Mouse (Mus musculus): ENCODE data around the gene Tmem35b.

Tmem35b gene

DNA sequence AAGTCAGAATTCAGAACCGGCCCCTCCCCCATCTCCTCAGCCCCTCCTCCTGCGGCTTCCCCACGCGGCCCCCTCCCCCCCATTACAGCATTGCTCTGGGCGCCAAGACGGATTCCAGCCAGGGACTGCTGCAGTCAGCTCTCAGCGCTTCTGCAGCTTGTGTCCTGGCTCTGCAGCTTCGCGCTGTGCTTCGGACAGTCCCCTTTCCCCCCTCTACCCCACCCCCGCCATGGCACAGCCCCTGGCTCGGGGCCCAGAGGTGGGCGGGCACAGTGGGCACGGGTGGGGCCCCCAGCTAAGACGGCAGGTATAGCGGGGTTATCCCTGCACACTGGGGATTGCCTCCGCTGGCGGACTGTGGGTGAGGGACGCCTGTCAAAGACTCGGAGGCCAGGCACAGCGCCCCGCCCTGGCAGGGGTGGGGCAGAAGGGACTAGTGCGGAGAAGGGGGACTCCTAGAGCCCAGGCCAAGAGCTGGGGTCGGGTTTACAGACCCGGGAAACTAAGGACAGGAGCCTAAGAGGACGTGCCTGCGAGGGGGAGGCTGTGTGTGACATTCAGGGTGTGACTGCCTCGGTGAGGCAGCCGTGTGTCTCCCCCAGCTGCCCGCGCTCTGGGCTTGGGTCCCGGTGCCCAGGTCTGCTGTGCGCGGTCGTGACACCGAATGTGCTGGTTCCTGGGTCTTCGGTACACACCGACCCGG lies 44.9 kb downstream of the Tmem35b start:
- no peak for DNase-seq (ENCODE audit: low read depth)

DNA sequence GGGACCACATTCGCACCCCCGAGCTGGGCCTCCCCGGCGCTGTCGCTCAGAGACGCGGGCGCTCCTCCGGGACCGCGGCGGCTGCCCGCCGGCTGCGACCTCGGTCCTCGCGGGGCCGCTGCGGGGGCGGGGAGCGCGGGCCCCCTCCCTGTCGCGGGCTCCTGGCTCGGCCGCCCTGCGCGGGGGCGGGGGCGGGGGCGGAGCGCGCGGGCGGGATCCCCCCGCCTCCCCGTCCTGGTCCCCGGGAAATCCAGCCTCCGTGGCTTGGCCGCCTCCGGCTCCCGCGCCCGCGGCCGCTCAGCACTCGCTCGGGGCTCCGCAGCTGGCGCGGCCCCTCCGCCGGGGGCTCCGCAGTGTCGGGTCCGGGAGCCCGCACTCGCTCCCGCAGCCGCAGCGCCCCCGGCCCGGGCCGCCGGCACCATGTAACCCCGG lies 45.4 kb downstream of the Tmem35b start, which contains the start of gene Dlgap3:
Dlgap3 (plus strand) TSS at position 291 of the 432 bp plus-strand sequence.
- DNase-seq (ENCODE audit: low read depth), result no peak

DNA sequence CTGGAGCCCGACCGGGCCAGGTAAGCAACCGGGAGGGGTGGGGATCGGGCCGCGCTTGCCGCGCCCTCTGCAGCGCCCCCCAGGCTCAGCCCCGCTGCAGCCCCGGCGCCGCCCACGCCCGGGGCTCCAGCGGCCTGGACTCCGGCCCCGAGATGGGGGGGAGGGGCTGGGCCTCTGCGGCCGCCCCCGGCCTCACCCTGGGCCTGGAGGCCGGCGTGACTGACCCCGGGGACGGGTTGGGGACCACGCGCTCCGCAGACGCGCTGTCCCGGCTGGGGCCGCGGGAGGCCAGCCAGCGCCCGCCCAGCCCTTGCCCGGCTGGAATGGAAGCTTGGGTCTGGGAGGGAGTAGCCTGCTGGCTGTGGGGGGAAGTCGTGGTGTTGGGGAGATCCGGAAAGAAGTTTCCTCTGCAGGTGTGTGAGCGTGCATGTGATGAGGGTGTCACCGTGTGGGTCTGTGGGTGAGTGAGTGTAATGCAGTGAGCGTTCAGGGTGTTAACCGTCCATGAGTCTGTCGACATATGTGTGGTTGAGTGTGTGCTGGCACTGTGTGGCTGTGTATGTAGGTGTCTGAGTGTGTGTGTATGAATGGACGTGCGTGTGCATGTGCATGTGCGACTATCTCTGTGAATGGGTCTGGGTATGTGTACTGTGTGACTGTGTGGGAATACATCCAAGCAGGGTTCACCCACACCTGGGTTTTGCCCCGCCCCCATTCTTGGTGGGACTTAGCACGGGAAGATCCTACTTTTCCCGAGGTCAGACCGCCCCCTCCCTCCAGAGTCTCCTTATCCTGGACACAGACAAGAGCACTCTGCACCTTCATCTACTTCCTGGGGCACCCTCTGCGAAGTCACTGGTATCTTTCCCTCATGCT lies 46.1 kb downstream of the Tmem35b start:
- no peak for DNase-seq (ENCODE audit: low read depth)

DNA sequence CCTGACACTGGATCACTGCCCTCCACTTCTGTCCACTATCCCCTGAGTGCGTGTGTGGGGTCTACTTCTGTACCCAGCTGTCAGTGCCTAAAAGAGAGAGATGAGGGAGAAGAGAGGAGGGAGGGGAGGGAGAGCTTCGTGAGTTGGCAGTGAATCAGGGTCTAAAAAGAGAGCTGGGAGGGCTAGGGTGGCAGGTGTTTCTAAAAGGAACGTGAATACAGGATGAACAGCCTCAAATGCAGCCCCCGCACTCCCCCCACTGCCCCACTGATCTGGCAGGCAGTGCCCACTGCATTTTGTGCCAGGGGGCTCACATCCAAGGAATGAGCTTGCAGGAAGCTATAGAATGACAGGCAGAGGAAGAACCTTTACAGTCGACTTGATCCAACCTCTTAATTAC lies 47.4 kb downstream of the Tmem35b start:
- no peak for DNase-seq (ENCODE audit: low read depth)

DNA sequence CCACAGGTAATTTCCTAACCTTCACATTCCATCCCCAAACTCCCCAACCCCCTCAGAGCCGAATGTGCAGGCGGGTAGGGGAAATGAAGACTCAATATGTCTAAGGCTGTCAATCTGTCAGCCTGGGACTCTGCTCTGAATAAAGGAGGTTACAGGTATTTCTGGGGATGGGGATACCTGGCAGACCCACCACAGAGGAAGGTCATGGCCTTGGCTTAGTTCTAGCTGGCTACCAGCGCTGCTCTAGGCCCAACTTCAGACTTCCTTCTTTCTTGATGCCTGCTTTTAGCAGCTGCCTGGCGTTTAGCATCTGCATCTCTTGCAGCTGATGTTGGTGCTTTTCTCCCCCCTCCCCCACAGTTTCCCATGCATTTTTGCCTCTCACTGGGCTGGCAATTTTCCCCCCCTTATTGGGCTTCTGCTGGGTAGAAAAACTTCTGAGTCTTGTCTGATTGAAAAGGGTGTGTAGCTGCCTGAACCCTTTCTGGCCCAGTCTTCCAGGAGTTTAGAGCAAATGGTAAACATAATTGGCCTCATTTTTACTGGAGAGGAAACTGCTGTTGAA lies 47.9 kb downstream of the Tmem35b start:
- DNase-seq (ENCODE audit: low read depth), result no peak

DNA sequence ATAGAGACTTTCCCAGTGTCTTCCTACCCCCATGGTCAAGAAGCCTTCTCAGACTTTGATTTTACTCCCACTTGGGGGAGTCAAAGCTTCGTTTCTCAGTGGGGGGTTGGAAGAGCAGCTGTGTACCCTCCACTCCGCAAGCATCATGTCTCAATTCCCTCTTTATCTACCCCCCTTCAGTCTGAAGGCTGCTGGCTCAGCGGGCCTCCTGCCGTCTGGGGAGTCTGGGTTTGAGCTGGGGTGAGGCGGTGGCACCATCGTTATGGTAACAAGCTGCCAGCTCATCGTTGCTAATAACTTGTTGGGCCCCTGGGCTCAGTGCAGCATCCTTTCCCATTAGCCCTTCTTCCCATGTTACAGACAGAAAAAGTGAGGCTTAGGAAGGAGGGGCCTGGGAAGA lies 48.6 kb downstream of the Tmem35b start:
- DNase-seq (ENCODE audit: low read depth), result no peak

DNA sequence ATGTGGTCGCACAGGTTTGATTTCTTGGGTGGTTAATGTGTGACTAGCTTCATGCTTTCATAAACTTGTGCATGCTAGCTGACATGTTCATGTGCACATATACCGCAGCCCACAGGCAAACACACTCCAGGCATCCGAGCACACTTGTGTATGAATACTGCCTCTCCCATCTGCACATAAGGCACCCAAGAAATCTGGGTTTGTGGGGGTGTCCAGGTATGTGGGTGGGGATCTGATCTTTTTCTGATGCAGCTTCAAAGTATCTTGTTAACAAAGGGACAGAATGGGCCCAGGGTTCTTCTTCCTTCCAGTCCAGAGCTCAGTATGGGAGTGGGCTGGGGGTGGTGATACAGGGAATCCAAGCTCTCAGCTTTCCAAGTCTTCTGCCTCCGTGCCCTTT lies 49.1 kb downstream of the Tmem35b start:
- DNase-seq (ENCODE audit: low read depth), result no peak

DNA sequence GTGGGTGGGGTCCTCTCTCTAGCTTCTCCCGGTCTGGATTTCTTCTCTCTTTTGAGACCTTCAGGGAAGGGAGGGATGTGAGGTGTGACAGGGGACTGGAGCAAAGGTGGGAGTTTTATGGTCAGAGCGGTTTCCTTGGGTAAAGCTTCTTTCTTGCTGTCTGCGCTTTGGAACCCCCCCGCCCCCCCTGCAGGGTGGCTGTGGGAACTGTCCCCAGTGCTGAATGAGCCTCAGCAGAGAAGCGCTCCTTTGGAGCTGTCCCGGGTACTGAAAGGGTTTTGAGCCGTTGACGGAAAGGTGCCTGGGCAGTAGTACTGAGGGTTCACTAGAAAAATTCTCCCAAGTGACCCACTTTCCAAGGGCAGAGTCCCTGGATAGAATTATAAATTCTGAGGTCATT lies 50.0 kb downstream of the Tmem35b start:
- DNase-seq (ENCODE audit: low read depth), result peak; percentile 0

DNA sequence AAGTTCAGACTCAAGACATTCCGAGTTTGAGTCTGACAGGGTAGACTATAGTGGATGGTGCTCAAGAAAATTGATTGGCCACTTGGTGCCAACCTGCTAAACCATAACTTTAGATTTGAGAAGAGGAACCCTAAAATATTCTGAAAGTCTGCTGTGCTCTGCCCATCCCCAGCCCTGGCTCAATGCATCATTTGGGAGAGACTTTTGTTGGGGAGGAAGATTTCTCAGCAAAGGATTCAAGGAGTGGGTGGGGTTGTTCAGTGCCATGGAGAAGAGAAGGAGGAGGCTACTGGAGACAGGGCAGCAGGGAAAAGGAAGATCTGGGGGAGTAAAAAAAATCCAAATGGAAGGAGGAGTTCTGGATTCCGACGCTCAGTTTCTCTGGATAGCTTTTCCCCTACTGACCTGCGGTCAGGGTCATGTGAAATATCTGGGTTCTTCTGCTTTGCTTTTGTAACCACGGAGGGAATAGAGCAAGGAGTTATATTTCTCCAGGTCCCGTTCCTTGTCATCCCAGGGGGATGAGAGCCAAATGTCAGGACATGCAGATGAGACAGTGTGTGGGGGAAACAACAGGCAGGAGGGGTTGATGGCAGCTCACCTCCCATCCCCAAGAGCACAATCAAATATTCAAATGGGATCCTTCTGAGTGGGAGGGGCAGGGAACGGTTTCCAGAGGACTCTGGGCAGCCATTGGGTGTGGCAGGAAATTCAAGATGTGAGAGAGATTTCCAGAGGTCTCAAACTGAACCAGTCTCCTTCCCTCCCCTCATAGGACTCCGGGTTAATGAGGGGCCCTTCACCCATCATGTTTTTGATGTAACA lies 50.8 kb downstream of the Tmem35b start:
- no peak for DNase-seq (ENCODE audit: low read depth)

DNA sequence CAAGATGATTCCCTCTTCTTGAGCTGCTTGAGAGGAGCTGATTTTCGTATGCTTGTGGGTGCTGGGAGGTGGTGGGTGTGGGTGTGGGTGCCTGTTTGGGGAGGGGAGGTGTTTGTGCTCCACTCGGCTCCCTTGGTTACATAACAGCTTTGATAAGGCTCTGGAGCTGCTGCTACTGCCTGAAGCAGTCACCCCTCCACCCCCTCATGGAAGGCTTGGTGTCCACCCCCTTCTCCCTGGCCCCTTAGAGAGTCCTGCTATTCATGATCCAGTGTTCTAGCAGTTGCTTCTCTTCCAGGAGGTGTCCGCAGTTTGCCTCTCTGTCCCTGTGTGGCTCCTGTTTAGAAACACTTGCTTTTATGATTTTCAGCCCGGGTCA lies 51.4 kb downstream of the Tmem35b start:
- DNase-seq (ENCODE audit: low read depth), result no peak

DNA sequence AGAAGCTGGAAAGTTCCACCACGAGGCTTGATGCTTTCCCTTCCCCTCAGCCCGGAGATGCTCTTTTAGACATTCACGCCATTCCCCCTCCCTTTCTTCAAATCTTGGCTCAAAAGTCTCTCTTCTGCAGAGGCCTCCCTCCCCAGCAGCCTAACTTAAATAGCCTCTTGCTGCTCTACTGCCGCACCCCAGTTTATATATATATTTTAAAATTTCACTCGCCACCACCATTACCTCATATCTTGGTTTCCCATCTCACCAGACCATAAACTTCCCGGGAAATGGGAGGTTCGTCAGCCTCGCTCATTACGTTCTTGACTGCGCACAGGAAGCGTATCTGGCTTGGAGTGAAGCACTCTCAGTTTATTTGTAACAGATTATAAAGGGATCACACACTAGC lies 54.5 kb downstream of the Tmem35b start:
- no peak for DNase-seq (ENCODE audit: low read depth)

DNA sequence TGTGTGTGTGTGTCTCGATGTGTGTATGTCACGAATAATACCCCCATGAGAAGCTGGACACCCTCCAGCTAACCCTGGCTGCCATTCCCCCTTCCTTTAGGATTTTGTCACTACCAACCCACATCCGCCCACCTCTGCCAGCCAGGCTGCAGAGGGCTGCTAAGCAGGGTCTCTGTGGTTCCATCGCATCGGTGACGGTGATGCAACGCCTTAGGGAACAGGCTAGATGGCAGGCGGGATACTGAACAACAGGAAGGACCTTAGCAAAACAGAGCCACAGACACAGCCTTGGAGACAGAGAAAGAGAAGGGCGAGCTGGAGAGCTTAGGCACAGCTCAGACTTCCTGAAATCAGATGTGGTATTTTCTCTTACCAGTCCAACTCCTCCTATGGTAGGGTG lies 55.2 kb downstream of the Tmem35b start:
- no peak for DNase-seq (ENCODE audit: low read depth)

Measured in fibroblast of lung, adult 2 months (primary cell).